Mouse (Mus musculus): ENCODE measurements around the gene Gng2. TPM values are rescaled to one million over a fixed set of nuclear protein-coding genes. Genes with fewer than 3 reads are reported as not detected.
"Not testable (repeated sequence)": the region's sequence is repeated elsewhere in the genome, so short reads cannot be mapped to it uniquely, and the experiment has no call there.

Gene Gng2
- polyA plus RNA-seq, 1 experiment from 2014 or later, result 249 TPM

GRCm38 (mm10) chr14:19874201-19874807, 103.1 kb downstream of the Gng2 start:
- ATAC-seq (ENCODE audit: low FRiP score, low read depth), result no peak
- Histone ChIP-seq H3K27me3 (replicated peaks) (no peaks in the 10 kb centered on the region), H3K9ac (no peak overlapping the region), H3K4me2 (replicated peaks) (no peak overlapping the region), H3K4me3 (no peak overlapping the region), H3K9me3 (no peaks in the 10 kb centered on the region), H3K36me3 (peaks cover 6% of the 10 kb centered on the region; the same call in 1 of the 2 replicates), H3K4me1 (no peaks in the 10 kb centered on the region), H3K27ac (no peak overlapping the region)
- 74% methylated on average over 11 of the region's 11 CpGs for WGBS

- 81% methylated on average over 5 of the region's 5 CpGs for WGBS
- no peak for ATAC-seq (ENCODE audit: low FRiP score, low read depth)
Observed at GRCm38 (mm10) chr14:19867286-19867935, 110.0 kb downstream of the Gng2 start.

GRCm38 (mm10) chr14:19865121-19865520, 112.3 kb downstream of the Gng2 start:
- not testable (repeated sequence) for H3K9ac ChIP-seq; H3K4me3 ChIP-seq; H3K27me3 ChIP-seq (replicated peaks); H3K36me3 ChIP-seq; H3K4me2 ChIP-seq (replicated peaks); H3K9me3 ChIP-seq; H3K27ac ChIP-seq; H3K4me1 ChIP-seq; ATAC-seq (ENCODE audit: low FRiP score, low read depth)
- 90% methylated on average over 9 of the region's 9 CpGs for WGBS

More at GRCm38 (mm10) chr14:19867286-19867935, 110.0 kb downstream of the Gng2 start:
- no peak overlapping the region for H3K27ac ChIP-seq
- H3K9me3 ChIP-seq, result no peaks in the 10 kb centered on the region
- no peaks in the 10 kb centered on the region for H3K27me3 ChIP-seq (replicated peaks)
- no peaks in the 10 kb centered on the region for H3K4me1 ChIP-seq
- H3K4me3 ChIP-seq, result no peak overlapping the region
- no peaks in the 10 kb centered on the region for H3K36me3 ChIP-seq
- no peak overlapping the region for H3K4me2 ChIP-seq (replicated peaks)
- H3K9ac ChIP-seq, result no peak overlapping the region

- no peak overlapping the region for H3K4me3 ChIP-seq
- no peaks in the 10 kb centered on the region for H3K36me3 ChIP-seq
- H3K27ac ChIP-seq, result no peak overlapping the region
- no peaks in the 10 kb centered on the region for H3K27me3 ChIP-seq (replicated peaks)
- 85% methylated on average over 8 of the region's 8 CpGs for WGBS
- no peak overlapping the region for H3K4me2 ChIP-seq (replicated peaks)
- H3K9me3 ChIP-seq, result no peaks in the 10 kb centered on the region
- H3K4me1 ChIP-seq, result no peaks in the 10 kb centered on the region
- H3K9ac ChIP-seq, result no peak overlapping the region
- no peak for ATAC-seq (ENCODE audit: low FRiP score, low read depth)
Observed at GRCm38 (mm10) chr14:19861311-19862080, 115.9 kb downstream of the Gng2 start.

DNA sequence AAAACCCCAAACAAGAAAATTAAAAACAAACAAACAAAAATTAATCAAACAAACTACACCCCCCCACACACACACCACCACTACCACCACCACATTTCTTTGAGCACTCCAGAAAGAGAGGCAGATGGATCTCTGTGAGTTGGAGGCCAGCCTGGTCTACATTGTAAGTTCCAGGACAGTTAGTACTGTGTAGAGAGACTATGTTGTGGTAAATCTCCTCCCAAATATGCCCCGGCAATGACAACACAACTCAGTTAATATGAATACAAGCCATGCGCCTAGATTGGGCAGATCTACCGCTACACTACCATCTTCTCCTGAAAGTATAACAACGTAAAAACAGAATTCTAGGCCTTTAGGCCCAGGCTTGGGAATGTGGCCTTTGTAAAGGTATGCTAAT, 117.1 kb downstream of the Gng2 start:
- WGBS, result 92% methylated on average over 4 of the region's 4 CpGs
- H3K36me3 ChIP-seq, result no peaks in the 10 kb centered on the region
- H3K9me3 ChIP-seq, result no peaks in the 10 kb centered on the region
- H3K4me2 ChIP-seq (replicated peaks), result no peak overlapping the region
- no peaks in the 10 kb centered on the region for H3K4me1 ChIP-seq
- no peak overlapping the region for H3K27ac ChIP-seq
- H3K27me3 ChIP-seq (replicated peaks), result no peaks in the 10 kb centered on the region
- H3K4me3 ChIP-seq, result no peak overlapping the region
- no peak overlapping the region for H3K9ac ChIP-seq
- no peak for ATAC-seq (ENCODE audit: low FRiP score, low read depth)

- Histone ChIP-seq H3K9ac (no peak overlapping the region), H3K27me3 (replicated peaks) (no peaks in the 10 kb centered on the region), H3K36me3 (no peaks in the 10 kb centered on the region), H3K27ac (no peak overlapping the region), H3K4me1 (no peaks in the 10 kb centered on the region), H3K9me3 (no peaks in the 10 kb centered on the region), H3K4me2 (replicated peaks) (no peak overlapping the region), H3K4me3 (no peak overlapping the region)
- 49% methylated on average over 8 of the region's 8 CpGs for WGBS
- no peak for ATAC-seq (ENCODE audit: low FRiP score, low read depth)
Observed at GRCm38 (mm10) chr14:19858808-19859776, 118.3 kb downstream of the Gng2 start.

GRCm38 (mm10) chr14:19858279-19858678, 119.1 kb downstream of the Gng2 start:
- Histone ChIP-seq H3K9ac (no peak overlapping the region), H3K27me3 (replicated peaks) (no peaks in the 10 kb centered on the region), H3K4me2 (replicated peaks) (no peak overlapping the region), H3K27ac (no peak overlapping the region), H3K36me3 (no peaks in the 10 kb centered on the region), H3K9me3 (no peaks in the 10 kb centered on the region), H3K4me1 (no peaks in the 10 kb centered on the region), H3K4me3 (no peak overlapping the region)
- WGBS, result 78% methylated on average over 2 of the region's 2 CpGs
- no peak for ATAC-seq (ENCODE audit: low FRiP score, low read depth)

GRCm38 (mm10) chr14:19853471-19853870, 124.0 kb downstream of the Gng2 start:
- no peaks in the 10 kb centered on the region for H3K4me1 ChIP-seq
- no peak overlapping the region for H3K27ac ChIP-seq
- WGBS, result 48% methylated on average over 3 of the region's 3 CpGs
- no peak overlapping the region for H3K4me2 ChIP-seq (replicated peaks)
- H3K36me3 ChIP-seq, result no peaks in the 10 kb centered on the region
- H3K9me3 ChIP-seq, result no peaks in the 10 kb centered on the region
- no peak overlapping the region for H3K4me3 ChIP-seq
- no peak for ATAC-seq (ENCODE audit: low FRiP score, low read depth)
- H3K27me3 ChIP-seq (replicated peaks), result no peaks in the 10 kb centered on the region
- no peak overlapping the region for H3K9ac ChIP-seq

DNA sequence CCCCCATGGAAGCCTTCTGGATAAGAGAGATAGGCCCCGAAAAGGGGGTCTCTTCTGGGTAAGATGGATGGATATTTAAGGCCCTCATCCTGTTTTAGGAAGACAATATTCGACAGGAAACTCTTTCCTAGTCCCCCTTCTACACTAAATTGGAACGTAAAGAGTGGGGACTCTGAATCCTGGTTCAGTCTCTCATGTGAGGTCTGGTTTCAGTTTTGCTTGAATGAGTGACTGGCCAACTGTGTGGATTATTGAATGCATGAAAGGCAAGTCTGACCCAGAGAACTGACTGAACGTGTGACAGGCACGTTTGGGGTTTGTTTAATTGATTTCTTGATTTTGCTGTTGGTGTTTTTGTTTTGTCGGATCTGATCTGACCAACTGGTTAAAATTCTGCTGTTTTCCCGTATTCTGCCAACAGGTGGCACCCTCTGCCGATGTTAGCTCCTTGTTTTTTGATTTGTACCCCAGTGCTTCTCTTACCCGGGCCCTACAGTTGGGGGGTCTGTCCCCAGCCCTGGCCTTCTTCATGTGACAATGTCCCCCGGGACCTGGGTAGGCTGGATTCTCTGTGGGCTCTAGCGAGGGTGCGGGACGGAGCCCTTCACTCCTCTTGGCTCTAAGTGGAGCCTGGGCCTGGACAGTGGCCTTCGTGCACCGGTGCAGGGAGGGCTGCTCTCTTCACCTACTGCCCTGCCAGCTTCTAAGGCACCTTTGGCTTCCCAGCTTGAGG, 137.7 kb downstream of the Gng2 start:
- Histone ChIP-seq H3K4me1 (peaks cover 3% of the 10 kb centered on the region; the same call in 1 of the 2 replicates), H3K4me3 (no peak overlapping the region), H3K36me3 (no peaks in the 10 kb centered on the region), H3K9ac (no peak overlapping the region), H3K9me3 (no peaks in the 10 kb centered on the region), H3K27me3 (replicated peaks) (no peaks in the 10 kb centered on the region), H3K4me2 (replicated peaks) (peak overlapping the region; percentile 54), H3K27ac (no peak overlapping the region)
- ATAC-seq (ENCODE audit: low FRiP score, low read depth), result peak; percentile 58; the same call in 1 of the 2 replicates
- WGBS, result 23% methylated on average over 15 of the region's 15 CpGs

DNA sequence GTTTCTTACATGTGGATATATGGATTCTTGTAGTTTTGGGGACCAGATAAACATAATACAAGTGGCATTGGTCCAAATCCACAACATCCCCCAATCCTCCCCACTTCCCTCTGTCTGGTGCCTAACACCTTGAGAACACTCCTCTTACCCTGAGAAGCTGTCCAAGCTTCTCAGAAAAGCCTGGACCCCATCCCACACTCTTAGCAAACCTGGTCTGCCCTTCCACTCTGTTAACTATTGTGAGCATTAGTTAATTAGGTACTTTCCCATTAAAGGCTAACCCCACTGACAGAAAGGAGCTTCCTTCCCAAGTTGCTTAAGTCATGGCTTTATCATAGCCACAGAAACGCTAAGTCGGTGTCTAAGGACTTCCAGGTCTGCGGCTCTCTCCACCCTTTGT, 141.1 kb downstream of the Gng2 start:
- Histone ChIP-seq H3K4me1 (peaks cover 3% of the 10 kb centered on the region; the same call in 1 of the 2 replicates), H3K9ac (no peak overlapping the region), H3K36me3 (no peaks in the 10 kb centered on the region), H3K27ac (no peak overlapping the region), H3K4me3 (no peak overlapping the region), H3K4me2 (replicated peaks) (no peak overlapping the region), H3K9me3 (no peaks in the 10 kb centered on the region), H3K27me3 (replicated peaks) (no peaks in the 10 kb centered on the region)
- no peak for ATAC-seq (ENCODE audit: low FRiP score, low read depth)
- 93% methylated on average over 3 of the region's 3 CpGs for WGBS

DNA sequence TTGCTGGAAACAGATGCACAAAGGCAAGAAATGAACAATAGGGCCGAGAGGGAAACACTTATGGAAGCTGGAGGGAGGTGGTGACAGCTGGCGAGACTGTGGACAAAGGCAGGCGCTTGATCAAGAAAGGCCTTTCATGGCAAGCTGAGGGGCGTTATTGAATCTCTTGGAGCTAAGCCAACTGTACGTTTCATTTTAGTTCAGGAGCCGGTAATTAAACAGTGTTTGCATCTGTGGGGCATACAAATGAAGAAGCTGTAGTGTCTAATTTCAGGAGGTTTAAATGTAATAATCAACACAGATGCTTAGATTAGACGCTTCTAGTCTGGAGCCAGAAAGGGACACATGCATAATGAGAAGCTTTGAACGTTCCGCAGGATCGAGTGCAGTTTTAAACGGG, 151.9 kb downstream of the Gng2 start:
- no peak overlapping the region for H3K4me3 ChIP-seq
- no peaks in the 10 kb centered on the region for H3K9me3 ChIP-seq
- no peak overlapping the region for H3K9ac ChIP-seq
- H3K27me3 ChIP-seq (replicated peaks), result no peaks in the 10 kb centered on the region
- peaks cover 13% of the 10 kb centered on the region for H3K36me3 ChIP-seq
- WGBS, result 28% methylated on average over 11 of the region's 11 CpGs
- ATAC-seq (ENCODE audit: low FRiP score, low read depth), result peak; percentile 58
- H3K4me1 ChIP-seq, result peaks cover 20% of the 10 kb centered on the region
- peak overlapping the region; percentile 67 for H3K27ac ChIP-seq
- H3K4me2 ChIP-seq (replicated peaks), result peak overlapping the region; percentile 82
